Mouse (Mus musculus) heart, postnatal 25 days (tissue): Measurements from ENCODE around the gene Pum1. TPM values are rescaled to one million over a fixed set of nuclear protein-coding genes. Genes with fewer than 3 reads are reported as not detected.
A peak's percentile ranks its signal among the peaks of the same experiment; 100 is the strongest.

Experiments used
- DNase-seq: peaks from one replicate; pipeline ENCODE4 v3.0.0; 2022; ENCODE audit warnings: low spot score
- intact Hi-C: fragments of 180-260 bp; cut with DNase I; formaldehyde crosslinking; loops from one replicate; pipeline ENCODE4 v1.15.1; 2025
- total RNA-seq, 2 experiments: library from RNA; stranded (reverse); gene quantifications; 2 replicates each; pipeline ENCODE4 v1.2.3; 2021

Pum1 gene
- total RNA-seq, 2 experiments from 2014 or later: 56.6 to 62.0 TPM

DNA sequence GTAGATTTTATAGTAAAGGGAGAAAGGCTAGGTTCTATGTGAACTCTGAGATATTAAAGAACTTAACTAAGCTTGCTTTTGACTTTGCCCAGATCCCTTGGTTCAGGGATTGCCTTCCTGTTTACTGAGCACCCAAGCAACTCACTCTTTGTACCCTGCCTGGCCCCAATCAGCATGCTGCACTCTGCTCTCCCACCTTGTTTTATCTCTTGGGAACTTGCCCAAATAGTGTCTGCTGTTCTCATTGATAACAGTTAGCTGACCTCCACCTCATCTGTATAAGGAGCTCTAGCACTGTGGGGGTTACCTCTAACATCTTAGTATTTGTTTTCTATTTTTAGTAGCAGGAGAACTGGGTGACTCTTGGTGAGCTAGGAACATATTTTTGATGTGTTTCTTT, 52.0 kb downstream of the Pum1 start:
- no peak for DNase-seq
- intact Hi-C loops: no loop called here

- intact Hi-C loops: no loop called here
- no peak for DNase-seq
Measured at GRCm38 (mm10) chr4:130715623-130716022, 52.5 kb downstream of the Pum1 start.

- intact Hi-C loops: no loop called here
- DNase-seq: no peak
Measured at GRCm38 (mm10) chr4:130719348-130719747, 56.2 kb downstream of the Pum1 start.

DNA sequence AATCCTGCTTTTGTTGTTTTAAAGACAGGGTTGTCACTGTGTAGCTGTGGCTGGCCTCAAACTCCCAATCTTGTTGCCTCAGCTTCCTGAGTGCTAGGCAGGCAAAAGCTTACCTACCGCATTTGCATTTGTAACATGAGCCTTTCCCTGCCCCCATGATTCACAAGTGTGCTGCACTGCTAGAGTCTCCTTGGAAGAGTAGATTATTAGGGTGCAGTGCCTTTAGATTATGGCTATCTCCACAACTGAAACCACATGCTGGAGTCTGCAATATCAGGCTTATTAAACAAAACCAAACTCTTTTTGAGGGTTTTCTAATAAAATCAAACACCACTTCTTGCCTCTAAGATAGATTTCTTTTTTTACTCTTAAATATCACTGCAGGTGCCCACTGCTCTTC, 59.5 kb downstream of the Pum1 start:
- intact Hi-C loops: no loop called here
- DNase-seq: no peak

DNA sequence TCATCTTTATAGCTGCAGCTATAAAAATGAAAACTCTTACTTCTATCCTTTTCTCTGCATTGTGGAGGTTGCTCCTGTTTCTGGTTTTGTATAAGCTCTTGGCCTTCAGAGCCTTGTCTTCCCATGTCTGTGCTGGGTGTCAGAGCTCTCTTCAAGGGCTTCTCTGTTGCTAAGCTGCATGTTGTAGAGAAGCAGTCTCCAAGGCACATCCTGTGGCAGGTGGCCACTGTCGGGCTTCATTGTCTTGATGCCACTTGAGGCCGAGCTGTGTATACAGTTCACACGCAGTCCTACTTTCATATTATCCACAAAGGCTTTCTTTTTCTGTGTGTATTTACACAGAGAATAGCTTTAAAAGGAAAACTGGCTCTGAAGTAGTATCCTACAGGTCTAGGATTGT, 63.0 kb downstream of the Pum1 start:
- intact Hi-C loops: no loop called here
- DNase-seq: no peak

DNA sequence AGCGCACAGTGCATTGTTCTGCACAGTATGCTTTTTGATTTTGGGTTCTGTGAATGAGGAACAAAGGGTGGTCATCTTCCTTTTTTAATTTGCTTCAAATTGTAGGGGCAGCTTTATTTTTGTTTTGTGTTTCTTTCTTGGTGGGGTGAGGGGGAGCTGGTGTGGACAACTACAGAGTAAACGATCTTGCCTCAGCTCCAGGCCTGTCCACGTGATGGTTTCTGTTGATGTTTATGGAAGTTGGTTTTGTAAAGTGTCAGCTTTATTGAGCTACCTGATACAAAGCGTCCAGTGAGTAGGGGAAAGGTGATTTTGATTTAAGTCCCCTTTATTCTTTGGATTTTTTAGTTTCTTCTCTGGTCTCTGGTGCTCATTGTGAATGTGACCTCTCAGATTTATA, 72.8 kb downstream of the Pum1 start:
- DNase-seq: no peak
- intact Hi-C loops: loop anchor here (5.0 kb wide), 1 partner anchor 74 kb away; the partner anchor contains the start of gene Pum1

- intact Hi-C loops: loop anchor here (5.0 kb wide), 1 partner anchor 76 kb away; the partner anchor contains the start of gene Pum1
- DNase-seq: no peak
Measured at GRCm38 (mm10) chr4:130738527-130738926, 75.4 kb downstream of the Pum1 start.

- DNase-seq: no peak
- intact Hi-C loops: no loop called here
Measured at GRCm38 (mm10) chr4:130744058-130744457, 80.9 kb downstream of the Pum1 start.

GRCm38 (mm10) chr4:130745561-130746306, 82.6 kb downstream of the Pum1 start:
- DNase-seq: no peak
- intact Hi-C loops: no loop called here

- no peak for DNase-seq
- intact Hi-C loops: no loop called here
Measured at GRCm38 (mm10) chr4:130749566-130749965, 86.4 kb downstream of the Pum1 start.

DNA sequence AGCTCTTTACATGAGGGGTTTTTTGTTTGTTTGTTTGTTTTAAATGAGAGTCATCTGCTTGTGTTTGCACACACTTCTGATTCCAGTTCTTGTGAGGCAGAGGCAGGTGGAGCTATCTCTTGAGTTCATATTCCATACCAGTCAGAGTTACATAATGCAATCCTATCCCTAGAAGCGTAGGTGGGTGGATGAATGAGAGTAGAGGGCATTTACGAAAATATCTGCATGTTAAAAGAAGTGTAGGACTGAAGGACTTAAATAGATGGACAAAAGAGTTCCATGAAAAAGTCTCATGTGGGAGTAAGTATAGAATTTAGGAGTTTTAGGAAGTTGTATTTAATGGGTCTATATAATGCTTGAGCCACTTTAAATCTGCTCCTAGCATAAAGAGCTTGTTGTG, 88.8 kb downstream of the Pum1 start:
- intact Hi-C loops: no loop called here
- DNase-seq: no peak

DNA sequence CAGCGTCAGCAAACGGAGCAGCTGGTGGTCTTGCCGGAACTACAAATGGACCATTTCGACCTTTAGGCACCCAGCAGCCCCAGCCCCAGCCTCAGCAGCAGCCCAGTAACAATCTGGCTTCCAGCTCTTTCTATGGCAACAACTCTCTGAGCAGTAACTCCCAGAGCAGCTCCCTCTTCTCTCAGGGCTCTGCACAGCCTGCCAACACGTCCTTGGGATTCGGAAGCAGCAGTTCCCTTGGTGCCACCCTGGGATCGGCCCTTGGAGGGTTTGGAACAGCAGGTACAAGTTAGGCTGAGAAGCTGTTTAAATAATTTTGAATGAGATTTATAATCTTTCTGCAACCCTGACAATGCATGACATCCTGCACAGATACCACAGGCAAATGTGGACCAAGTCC, 89.5 kb downstream of the Pum1 start:
- DNase-seq: no peak
- intact Hi-C loops: no loop called here

GRCm38 (mm10) chr4:130753755-130754154, 90.6 kb downstream of the Pum1 start:
- intact Hi-C loops: no loop called here
- DNase-seq: peak; percentile 17

DNA sequence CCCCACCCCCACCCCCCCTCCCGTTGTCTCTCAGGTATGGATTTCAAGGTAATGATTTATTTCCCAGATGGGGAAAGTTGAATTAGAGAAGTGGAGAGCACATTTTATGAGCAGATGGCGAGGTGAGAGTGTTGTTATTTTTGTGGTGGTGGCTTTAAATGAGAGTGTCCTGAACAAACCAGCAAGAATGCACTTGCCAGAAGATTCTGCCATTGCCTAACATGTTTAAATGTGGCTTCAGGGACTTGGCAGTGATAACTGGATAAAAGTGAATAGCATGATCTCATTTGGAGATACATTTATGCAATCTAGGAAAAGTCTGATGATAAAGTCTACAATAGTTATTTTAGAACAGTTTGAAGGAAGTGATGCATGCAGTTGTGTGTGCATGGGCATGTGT, 91.7 kb downstream of the Pum1 start:
- intact Hi-C loops: no loop called here
- no peak for DNase-seq

- no peak for DNase-seq
- intact Hi-C loops: no loop called here
Measured at GRCm38 (mm10) chr4:130759875-130760274, 96.8 kb downstream of the Pum1 start.

GRCm38 (mm10) chr4:130761809-130762208, 98.7 kb downstream of the Pum1 start:
- DNase-seq: no peak
- intact Hi-C loops: no loop called here

- intact Hi-C loops: no loop called here
- DNase-seq: no peak
Measured at GRCm38 (mm10) chr4:130765399-130766160, 102.5 kb downstream of the Pum1 start.

- DNase-seq: no peak
- intact Hi-C loops: no loop called here
Measured at GRCm38 (mm10) chr4:130766387-130766786, 103.3 kb downstream of the Pum1 start.

DNA sequence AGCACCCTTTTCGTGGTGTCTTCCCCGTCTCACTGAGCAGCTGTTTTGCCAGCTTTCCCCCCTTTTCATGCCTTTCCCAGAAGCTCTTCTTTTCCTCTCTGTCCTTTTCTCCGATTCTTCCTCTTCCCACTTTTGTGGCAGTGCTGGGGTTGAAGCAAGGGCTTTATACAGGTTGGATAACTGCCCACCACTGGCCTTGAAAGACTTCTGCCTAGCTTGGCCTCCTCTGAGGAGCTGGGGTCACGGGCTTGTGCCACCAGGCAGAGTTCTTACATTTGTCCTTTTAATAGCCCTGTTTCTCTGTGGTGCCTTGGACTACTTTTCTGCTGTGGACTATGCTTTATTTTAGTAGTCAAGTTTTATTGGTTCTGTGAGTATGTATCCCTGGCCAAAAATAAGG, 103.8 kb downstream of the Pum1 start:
- DNase-seq: no peak
- intact Hi-C loops: no loop called here

GRCm38 (mm10) chr4:130773899-130774298, 110.8 kb downstream of the Pum1 start:
- intact Hi-C loops: no loop called here
- no peak for DNase-seq

DNA sequence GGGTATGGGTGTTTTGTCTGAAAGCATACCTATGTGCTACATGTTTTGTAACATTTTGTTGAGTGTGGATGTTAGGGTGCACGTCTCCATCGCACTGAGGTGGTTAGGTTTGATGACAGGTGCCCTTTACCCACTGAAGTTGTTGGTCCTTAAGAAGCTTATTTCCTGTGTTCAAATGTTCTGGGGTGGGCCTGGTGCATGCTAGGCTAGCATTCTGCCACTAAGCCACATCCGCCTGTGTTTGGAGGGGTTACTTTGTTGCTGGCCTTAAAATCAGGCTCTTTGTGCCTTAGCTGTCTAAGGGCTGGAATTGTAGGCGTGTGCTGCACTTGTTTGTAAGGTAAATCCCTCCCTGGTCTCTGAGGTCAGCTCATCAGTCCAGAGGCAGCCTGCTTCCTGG, 111.7 kb downstream of the Pum1 start:
- DNase-seq: no peak
- intact Hi-C loops: no loop called here
